Mouse (Mus musculus) embryonic facial prominence, embryonic 11.5 days (tissue): Measurements from ENCODE around the gene Erc1. TPM values are rescaled to one million over a fixed set of nuclear protein-coding genes. Genes with fewer than 3 reads are reported as not detected.

Experiments
- ATAC-seq: fragments of 200-750 bp; cut with Nextera tagmentation; replicated peaks from 2 replicates; pipeline ENCODE4 v1.8.0; 2017; ENCODE audit warnings: low read depth; ENCODE audit not compliant: insufficient number of reproducible peaks, low FRiP score, low TSS enrichment
- DNase-seq: peaks from one replicate; pipeline ENCODE4 v3.0.0-alpha.2; 2015; ENCODE audit warnings: low spot score
- H3K27ac ChIP-seq: fragments of 300-500 bp; sonication (generic); replicated peaks from 2 replicates; pipeline ENCODE4 v1.5.1; 2014; ENCODE audit warnings: mild to moderate bottlenecking, low read depth, low read length, control low read depth
- H3K27me3 ChIP-seq: fragments of 300-500 bp; sonication (generic); 2 replicates; pipeline ENCODE4 v1.6.1; 2014; ENCODE audit warnings: mild to moderate bottlenecking, low read length, moderate library complexity, mixed read lengths; ENCODE audit not compliant: control insufficient read depth, insufficient read depth
- H3K36me3 ChIP-seq: fragments of 300-500 bp; sonication (generic); replicated peaks from 2 replicates; pipeline ENCODE4 v1.6.1; 2014; ENCODE audit warnings: low read depth, mild to moderate bottlenecking, low read length, moderate library complexity, mixed read lengths; ENCODE audit not compliant: control insufficient read depth, insufficient read depth
- H3K4me1 ChIP-seq: fragments of 300-500 bp; sonication (generic); 2 replicates; pipeline ENCODE4 v1.6.1; 2014; ENCODE audit warnings: low read length, mixed read lengths; ENCODE audit not compliant: control insufficient read depth, insufficient read depth
- H3K4me2 ChIP-seq: fragments of 300-500 bp; sonication (generic); 2 replicates; pipeline ENCODE4 v1.6.1; 2014; ENCODE audit warnings: low read depth, mild to moderate bottlenecking, control low read depth, low read length, moderate library complexity
- H3K4me3 ChIP-seq: fragments of 300-500 bp; sonication (generic); 2 replicates; pipeline ENCODE4 v1.5.1; 2014; ENCODE audit warnings: low read depth, low read length, control low read depth
- H3K9ac ChIP-seq: fragments of 300-500 bp; sonication (generic); replicated peaks from 2 replicates; pipeline ENCODE4 v1.6.1; 2014; ENCODE audit warnings: mild to moderate bottlenecking, control low read depth, low read length
- H3K9me3 ChIP-seq: fragments of 300-500 bp; sonication (generic); replicated peaks from 2 replicates; pipeline ENCODE4 v1.6.1; 2016; ENCODE audit warnings: mild to moderate bottlenecking, low read length, inconsistent platforms, mixed read lengths; ENCODE audit not compliant: control insufficient read depth
- WGBS: fragments of 180-500 bp; shearing (Covaris S2); extraction: QIAGEN DNeasy Blood & Tissue Kit; methylation state at CpG from one replicate; pipeline ENCODE4 v1.1.7; 2014; 5-methylcytosine and 5-hydroxymethylcytosine counted together
- polyA plus RNA-seq: library from polyadenylated mRNA; unstranded; fragments of >200 nt; fragmentation: Nextera tagmentation; extraction: Ambion mirVana; gene quantifications from 2 replicates; pipeline ENCODE4 v1.2.1, GENCODE M21; 2014

Gene Erc1
- polyA plus RNA-seq, 1 experiment from 2014 or later = 27.6 TPM

GRCm38 (mm10) chr6:119554439-119554838, 293.5 kb downstream of the Erc1 start:
- WGBS = 66% methylated on average over 8 of the region's 8 CpGs
- Histone ChIP-seq H3K9me3 (no peaks in the 10 kb centered on the region), H3K9ac (no peak overlapping the region), H3K27me3 (no peaks in the 10 kb centered on the region), H3K27ac (no peak overlapping the region), H3K4me1 (no peaks in the 10 kb centered on the region; the same call in 1 of the 2 replicates), H3K4me3 (no peak overlapping the region), H3K36me3 (no peaks in the 10 kb centered on the region), H3K4me2 (no peak overlapping the region)
- ATAC-seq (no peak), DNase-seq (no peak)

GRCm38 (mm10) chr6:119544518-119544864, 303.5 kb downstream of the Erc1 start:
- Histone ChIP-seq H3K4me1 (no peaks in the 10 kb centered on the region; the same call in 1 of the 2 replicates), H3K9ac (peak overlapping the region; percentile 84), H3K27ac (no peak overlapping the region), H3K36me3 (no peaks in the 10 kb centered on the region), H3K27me3 (no peaks in the 10 kb centered on the region; the same call in 1 of the 2 replicates), H3K9me3 (no peaks in the 10 kb centered on the region), H3K4me3 (peak overlapping the region; percentile 82), H3K4me2 (peak overlapping the region; percentile 95)
- ATAC-seq (peak; percentile 36), DNase-seq (peak; percentile 56)
- under 1% methylated on average over 14 of the region's 14 CpGs for WGBS

- under 1% methylated on average over 89 of the region's 120 CpGs for WGBS
- H3K9me3 ChIP-seq = no peaks in the 10 kb centered on the region
- H3K36me3 ChIP-seq = no peaks in the 10 kb centered on the region
- peak within 1 kb of the TSS; percentile 82 for H3K4me3 ChIP-seq
- peak within 1 kb of the TSS; percentile 95 for H3K4me2 ChIP-seq
- peak within 1 kb of the TSS; percentile 20; the same call in 1 of the 2 replicates for H3K27ac ChIP-seq
- H3K4me1 ChIP-seq = no peaks in the 10 kb centered on the region; the same call in 1 of the 2 replicates
- DNase-seq (peak; percentile 53), ATAC-seq (peak; percentile 58)
- peak within 1 kb of the TSS; percentile 84 for H3K9ac ChIP-seq
- H3K27me3 ChIP-seq = no peaks in the 10 kb centered on the region; the same call in 1 of the 2 replicates
These were observed 304.0 kb downstream of the Erc1 start, which contains the start of gene Wnt5b for GRCm38 (mm10) chr6:119543803-119544517. Wnt5b (minus strand) TSS chr6:119544347.

GRCm38 (mm10) chr6:119543456-119543802, 304.5 kb downstream of the Erc1 start:
- under 1% methylated on average over 30 of the region's 30 CpGs for WGBS
- 0 out of 2 replicates have a peak, but pooled peaks have one; percentile 16 for ATAC-seq
- Histone ChIP-seq H3K9ac (peak overlapping the region; percentile 84), H3K4me1 (no peaks in the 10 kb centered on the region; the same call in 1 of the 2 replicates), H3K4me2 (peak overlapping the region; percentile 95), H3K9me3 (no peaks in the 10 kb centered on the region), H3K27ac (peak overlapping the region; percentile 20; the same call in 1 of the 2 replicates), H3K27me3 (no peaks in the 10 kb centered on the region; the same call in 1 of the 2 replicates), H3K4me3 (peak overlapping the region; percentile 82), H3K36me3 (no peaks in the 10 kb centered on the region)
- DNase-seq = peak; percentile 52

GRCm38 (mm10) chr6:119535867-119536266, 312.1 kb downstream of the Erc1 start:
- Histone ChIP-seq H3K4me1 (no peaks in the 10 kb centered on the region), H3K27ac (no peak overlapping the region), H3K4me2 (no peak overlapping the region), H3K36me3 (no peaks in the 10 kb centered on the region), H3K27me3 (no peaks in the 10 kb centered on the region), H3K9ac (no peak overlapping the region), H3K9me3 (no peaks in the 10 kb centered on the region), H3K4me3 (no peak overlapping the region)
- no peak for DNase-seq
- ATAC-seq = no peak
- 78% methylated on average over 12 of the region's 12 CpGs for WGBS

GRCm38 (mm10) chr6:119533170-119533709, 314.7 kb downstream of the Erc1 start:
- no peak overlapping the region for H3K9ac ChIP-seq
- DNase-seq = no peak
- H3K4me2 ChIP-seq = no peak overlapping the region
- H3K27me3 ChIP-seq = no peaks in the 10 kb centered on the region
- WGBS = 81% methylated on average over 9 of the region's 9 CpGs
- ATAC-seq = no peak
- H3K4me1 ChIP-seq = no peaks in the 10 kb centered on the region
- H3K9me3 ChIP-seq = no peaks in the 10 kb centered on the region
- no peaks in the 10 kb centered on the region for H3K36me3 ChIP-seq
- no peak overlapping the region for H3K27ac ChIP-seq
- H3K4me3 ChIP-seq = no peak overlapping the region

GRCm38 (mm10) chr6:119529659-119530058, 318.3 kb downstream of the Erc1 start:
- H3K27me3 ChIP-seq = no peaks in the 10 kb centered on the region
- H3K9me3 ChIP-seq = no peaks in the 10 kb centered on the region
- no peaks in the 10 kb centered on the region for H3K36me3 ChIP-seq
- DNase-seq (no peak), ATAC-seq (no peak)
- no peaks in the 10 kb centered on the region for H3K4me1 ChIP-seq
- no peak overlapping the region for H3K4me3 ChIP-seq
- no peak overlapping the region for H3K4me2 ChIP-seq
- 92% methylated on average over 3 of the region's 3 CpGs for WGBS
- no peak overlapping the region for H3K9ac ChIP-seq
- no peak overlapping the region for H3K27ac ChIP-seq

GRCm38 (mm10) chr6:119526498-119526897, 321.5 kb downstream of the Erc1 start:
- Histone ChIP-seq H3K27ac (no peak overlapping the region), H3K4me3 (no peak overlapping the region), H3K9me3 (no peaks in the 10 kb centered on the region), H3K27me3 (no peaks in the 10 kb centered on the region), H3K4me1 (no peaks in the 10 kb centered on the region), H3K4me2 (no peak overlapping the region), H3K36me3 (no peaks in the 10 kb centered on the region), H3K9ac (no peak overlapping the region)
- WGBS = 75% methylated on average over 5 of the region's 5 CpGs
- no peak for ATAC-seq
- no peak for DNase-seq
